Mouse (Mus musculus): Measurements from ENCODE around the gene Slc35c2.

Slc35c2 gene

DNA sequence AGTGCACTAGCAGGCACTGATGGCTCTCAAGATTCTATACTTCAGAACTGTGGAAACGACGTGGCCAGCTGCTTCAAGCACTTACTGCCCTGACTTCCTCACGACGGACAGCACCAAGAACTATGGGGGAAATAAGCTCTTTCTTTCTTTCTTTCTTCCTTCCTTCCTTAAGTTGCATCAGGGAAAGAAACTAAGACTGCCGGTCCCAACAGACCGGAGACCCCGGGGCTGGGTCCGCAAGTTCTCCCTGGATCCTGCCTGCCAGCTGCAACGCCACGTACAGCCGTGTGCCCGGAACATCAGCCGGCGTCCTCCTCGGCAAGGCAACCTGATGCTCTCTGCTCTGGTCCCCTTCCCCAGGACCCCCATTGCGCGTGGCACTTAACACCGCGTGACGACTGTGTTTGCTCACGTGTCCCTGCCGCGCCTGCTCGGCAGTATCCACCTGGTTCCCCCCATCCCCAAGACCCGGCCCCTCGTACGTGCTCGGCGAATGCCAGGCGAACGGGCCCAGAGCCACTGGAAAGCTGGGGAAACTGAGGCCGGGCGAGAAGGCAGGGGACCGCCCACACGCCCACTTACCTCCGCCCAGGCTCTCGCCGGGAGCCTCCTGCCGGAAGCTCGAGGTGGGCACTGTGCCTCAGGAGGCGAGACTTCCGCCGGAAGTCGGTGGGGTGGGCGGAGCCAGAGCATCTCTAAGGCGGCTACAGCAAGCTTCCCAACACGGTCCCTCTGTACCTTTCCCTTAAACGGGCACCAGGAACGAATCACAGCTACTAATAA, at the start of gene Slc35c2:
Slc35c2 (minus strand) TSS at position 668 of the 783 bp plus-strand sequence.
- peak; percentile 88 for DNase-seq (ENCODE audit: low spot score)

DNA sequence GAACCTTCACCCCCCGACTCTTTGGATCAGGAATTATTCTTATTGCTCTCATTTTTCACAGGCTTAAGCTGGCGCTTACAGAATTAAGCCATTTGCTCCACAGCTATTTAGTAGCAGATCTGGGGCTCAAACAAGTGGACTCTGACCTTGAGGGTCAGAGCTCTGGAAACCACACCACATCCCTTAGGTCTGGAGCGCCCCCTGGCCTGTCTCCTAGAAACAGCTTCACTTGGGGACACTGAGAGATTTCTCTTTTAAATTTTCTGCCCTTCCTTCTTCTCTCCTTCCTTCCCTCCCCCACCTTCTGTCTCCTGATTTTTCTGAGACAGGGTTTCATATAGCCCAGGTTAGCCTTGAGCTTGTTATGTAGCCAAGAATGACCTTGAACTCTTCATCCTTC, 49.5 kb upstream of the Slc35c2 start:
- DNase-seq (ENCODE audit: low spot score), result peak; percentile 45

DNA sequence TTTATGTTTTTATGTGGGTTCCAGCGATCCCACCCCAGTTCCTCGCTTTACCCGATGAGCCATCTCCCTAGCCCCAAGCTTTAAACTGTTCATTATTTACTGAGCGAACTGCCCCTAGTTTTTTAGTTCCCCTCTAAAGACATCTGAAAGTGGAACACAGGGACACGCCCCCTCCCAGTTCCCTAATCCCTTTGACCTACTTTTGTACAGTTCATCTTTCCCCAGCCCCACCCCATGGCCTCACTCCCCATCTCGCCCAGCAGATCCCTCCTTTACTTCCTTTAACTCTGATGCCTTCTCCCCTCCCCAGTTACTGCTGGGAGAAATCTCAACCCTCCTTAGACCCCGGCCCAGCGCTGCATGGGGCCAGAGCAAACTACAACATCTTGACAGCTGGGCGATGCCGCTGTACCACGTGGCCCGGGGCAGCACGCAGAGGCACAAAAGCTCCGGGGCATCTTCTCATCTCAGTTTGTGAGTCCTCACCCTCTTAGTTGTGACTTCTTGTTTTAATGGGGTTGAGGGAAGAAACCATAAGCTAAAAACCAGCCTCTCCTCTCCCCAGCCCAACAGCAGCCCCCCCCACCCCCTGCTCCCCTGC, 45.0 kb upstream of the Slc35c2 start:
- DNase-seq (ENCODE audit: low spot score), result no peak

DNA sequence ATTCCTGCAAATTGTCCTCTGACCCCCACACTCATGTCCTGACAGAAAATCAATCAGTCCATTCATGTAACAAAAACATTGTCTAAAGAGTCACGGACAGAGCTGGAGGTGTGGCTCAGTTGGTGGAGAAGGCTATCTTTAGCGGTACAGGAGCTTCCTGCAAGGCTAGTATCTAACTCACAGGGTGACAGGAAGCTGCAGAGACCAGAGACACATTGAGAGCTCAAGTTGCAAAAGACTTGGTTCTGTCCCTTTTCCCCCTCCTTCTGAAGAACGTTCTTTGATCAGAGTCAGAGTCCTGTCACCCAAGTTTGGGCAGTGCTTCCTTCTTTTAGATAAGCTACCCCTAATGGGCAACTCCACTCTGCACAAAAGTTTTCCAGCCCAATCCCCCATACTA, 42.0 kb upstream of the Slc35c2 start:
- DNase-seq (ENCODE audit: low spot score), result no peak

DNA sequence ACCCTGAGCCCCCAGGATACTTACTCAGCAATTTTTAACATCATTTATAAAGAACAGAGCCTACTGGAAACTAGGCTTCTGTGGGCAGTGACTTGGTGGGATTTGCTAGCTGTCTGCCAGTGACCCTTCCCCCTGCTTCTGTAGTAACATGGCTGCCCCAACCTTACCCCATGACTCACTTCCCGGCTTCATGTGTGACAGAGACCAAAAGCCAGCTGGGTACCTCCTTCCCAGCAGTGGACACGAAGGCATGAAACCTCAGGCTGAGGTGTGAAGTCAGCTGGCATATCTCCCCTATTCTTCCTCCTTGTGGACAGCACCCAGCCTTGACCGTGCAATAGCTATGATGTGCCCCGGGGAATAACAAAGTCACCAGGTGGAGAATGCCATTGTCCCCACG, 41.1 kb upstream of the Slc35c2 start:
- DNase-seq (ENCODE audit: low spot score), result no peak

DNA sequence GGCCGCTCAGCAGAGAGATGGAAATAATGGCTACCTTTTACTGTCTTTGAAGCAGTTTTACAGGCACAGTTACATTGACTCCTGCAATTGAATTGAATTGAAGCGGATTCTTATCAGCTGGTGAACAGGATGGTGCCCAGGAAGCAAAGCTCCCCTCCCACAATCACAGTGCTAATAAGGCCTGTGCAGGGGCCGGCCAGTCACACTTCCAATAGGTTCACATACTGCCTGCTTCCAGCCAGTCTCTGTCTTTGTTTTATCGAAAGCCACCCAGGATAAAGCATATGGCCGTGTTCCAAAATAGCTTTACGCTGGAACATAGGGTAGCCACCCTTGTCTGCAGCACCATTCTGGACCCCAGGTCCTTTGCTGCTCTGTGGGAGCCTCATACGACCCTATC, 39.7 kb upstream of the Slc35c2 start:
- DNase-seq (ENCODE audit: low spot score), result no peak

DNA sequence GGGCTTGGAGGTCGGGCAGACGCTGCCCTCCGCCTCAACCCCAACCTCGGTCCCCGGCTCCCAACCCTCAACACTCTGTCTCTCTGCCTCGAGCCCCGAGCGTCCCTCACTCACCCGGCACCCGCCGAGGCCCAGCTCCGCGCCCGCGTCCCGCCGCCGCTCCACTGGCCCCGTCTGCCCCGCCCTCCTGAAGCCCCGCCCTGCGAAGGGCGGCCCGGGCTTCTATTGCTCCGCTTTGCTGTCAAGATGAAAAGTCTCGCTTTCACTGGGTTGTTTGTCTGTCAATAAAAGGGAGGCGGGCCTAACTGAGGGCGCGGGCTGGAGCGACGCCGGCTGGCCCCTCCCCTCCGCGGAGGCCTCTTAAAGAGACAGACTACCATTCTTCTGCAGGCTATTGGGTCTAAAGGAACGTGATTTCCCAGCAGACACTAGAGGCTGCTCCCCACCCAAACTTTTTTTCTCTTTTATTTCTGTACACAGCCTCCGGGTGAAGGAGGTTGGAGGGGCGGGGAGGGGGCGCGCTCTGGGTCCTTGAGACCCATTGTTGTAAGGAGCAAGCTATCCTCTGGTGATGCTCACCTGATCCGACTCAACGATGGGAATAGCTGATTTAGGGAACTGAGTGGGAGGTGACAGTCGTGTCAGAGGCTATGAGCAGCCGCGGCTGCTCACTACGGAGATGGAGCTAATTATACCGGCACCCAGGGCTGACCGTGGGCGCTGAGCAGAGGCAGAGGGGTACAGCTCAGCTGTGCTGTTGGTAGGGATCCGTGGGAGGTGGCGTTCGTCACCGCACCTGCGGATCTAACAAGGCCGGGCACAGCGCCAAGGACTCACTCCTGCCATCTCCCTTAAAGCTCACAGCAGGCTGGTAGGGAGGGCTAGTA, 38.9 kb upstream of the Slc35c2 start, which contains the start of gene Elmo2:
Elmo2 (minus strand) TSS at position 176 of the 887 bp plus-strand sequence.
- DNase-seq (ENCODE audit: low spot score), result peak; percentile 97

DNA sequence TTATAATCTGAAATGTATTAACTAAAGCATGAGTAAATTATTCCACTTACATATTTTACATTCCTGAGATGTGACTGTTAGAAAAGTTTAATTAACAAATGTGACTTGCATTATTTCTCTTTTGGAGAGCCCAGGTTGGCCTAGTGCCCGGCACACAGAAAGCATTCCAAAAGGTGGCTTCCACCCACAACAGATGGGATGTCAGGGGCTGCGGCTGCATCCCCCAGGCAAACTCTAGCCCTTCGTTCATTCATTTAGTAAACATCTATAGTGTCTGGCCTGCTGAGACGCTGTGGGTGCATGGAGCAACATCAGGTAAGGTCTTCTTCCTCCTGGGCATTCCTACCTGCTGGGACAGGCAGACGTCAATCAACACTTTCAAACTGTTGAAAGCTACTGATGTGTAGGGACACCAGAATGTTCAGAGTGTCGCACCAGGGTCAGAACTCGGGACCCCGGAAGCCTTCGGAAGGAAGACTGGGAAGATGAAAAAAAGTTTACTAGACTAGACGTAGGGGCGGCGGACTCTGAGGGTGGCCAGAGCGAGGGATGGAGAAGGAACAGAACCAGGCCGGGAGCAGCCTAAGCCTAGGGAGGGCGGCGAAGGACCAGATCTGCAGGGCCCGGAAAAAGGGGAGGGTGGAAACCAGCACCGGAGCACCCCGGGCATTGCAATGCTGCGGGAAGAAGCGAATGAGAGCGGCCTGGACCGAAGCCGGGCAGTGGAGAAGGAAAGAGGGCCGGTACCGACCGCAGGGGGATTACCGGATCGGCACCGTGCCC, 38.0 kb upstream of the Slc35c2 start:
- no peak for DNase-seq (ENCODE audit: low spot score)

DNA sequence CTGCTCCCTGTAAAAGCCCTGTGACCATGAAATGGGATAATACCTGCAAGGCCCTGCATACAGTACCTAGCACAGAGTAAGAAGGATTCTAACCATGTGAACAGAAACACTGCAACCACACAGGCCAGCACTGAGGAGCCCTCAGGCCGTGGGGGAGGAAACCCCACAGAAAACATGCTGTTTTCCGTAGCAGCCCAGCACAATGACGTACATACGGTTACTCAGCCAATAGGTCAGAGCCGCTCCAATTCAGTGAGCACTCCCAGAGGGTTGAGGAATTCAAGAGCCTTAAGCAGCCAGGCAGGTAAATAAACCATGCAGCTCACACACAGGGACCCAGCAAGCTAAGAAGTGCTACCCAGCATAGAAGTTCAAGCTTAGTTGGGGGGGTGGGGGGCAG, 36.3 kb upstream of the Slc35c2 start:
- no peak for DNase-seq (ENCODE audit: low spot score)

DNA sequence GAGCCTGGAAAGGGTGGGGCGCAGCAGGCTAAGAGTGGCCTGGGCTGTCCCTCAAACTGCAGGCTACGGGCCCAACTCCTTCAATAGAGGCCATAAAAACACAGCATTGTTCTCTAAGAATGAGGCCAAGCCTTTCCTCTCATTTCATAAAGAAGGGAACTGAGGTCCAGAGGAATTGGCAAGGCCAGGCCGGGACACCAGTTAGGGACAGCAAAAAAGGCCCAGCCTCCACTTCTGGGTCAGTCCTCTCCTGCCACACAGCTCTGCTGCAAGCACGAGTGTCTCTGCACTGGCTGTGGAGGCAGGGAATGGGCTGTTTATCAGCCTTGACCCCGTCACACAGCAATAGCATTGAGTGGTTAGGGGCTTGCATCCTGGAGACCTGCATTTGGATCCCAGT, 35.8 kb upstream of the Slc35c2 start:
- DNase-seq (ENCODE audit: low spot score), result no peak

DNA sequence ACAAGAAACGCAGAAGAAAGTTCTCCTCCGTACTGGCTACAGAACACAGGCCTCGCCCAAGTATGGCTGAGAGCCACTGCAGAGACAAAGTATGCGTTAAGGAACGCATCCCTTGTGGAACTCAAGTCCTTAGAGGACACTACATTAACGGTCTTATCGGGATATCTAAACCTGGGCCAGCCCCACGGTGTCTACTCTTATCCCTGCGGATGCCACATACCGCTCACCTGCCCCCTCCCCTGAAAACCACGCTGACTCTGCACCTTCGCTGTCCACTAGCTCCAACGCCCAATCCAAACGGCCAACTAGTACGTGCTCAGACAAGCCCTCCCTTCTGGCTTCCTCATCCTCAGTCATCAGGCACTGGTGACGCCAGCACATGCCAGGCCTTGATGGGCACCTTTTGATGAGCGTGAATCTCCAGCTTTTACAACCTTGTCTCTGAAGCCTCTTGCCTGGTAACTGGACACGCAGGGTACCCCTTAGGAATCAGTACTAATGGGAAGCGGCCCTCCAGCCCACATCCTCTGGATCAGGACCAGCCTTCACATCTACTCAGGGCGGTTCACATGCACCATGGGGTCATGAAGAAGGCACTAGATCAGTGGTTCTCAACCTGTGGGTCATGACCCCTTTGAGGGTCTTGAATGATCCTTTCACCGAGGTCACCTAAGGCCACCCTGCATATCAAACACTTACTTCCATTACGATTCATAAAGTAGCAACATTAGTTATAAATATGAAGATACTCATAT, 34.5 kb upstream of the Slc35c2 start:
- no peak for DNase-seq (ENCODE audit: low spot score)

DNA sequence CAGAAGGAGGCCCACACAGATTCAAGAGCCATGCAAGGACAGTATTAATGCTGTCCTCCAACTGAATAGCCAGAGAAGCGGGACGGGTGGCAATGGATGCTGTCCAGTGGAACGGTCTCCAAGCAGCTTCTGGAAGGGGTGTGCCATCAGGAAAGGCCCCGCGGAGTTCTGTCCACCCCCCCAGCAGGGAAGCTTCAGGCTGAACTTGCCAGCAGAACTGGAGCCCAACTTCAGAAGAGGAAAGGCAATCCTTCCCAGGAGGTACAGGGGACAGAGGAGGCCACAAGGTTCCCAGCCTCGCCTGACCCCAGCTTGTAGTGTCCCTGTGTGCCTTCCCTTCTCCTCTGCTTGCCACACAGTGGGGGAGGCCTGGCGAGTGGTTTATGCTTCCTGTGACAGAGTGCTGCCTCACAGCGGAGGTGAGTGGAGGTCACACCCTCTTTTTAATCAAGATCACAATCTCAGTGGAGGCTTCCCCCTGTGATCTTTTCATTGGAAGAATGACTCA, 33.8 kb upstream of the Slc35c2 start:
- no peak for DNase-seq (ENCODE audit: low spot score)

DNA sequence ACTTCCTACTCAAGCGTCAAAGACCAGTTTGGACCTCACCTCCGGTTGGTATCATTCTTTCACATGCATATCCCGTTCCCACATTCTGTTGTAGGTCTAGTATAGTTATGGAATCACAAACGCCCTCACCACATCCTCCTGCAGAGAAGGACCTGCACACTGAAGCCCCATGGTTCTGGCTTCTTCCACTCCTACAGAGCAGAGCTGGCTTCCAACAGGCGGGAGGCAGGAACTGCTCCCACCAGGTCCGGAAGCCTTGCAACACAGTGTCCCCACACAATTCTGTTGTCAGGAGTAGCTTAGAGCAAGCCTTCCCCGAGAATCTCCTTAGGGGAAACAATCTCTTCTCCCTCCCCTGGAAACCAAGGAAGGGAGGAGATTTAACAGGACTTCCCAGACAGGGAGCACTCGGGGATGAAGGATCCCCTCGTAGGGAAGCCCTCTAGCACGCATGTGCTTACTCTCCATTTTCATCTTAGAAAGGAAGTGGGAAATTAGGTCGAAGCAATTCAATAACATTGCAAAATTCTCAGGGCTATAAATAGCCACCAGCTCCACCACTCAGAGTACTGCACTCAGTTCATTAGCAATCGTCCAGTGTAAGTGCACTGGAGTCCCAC, 33.0 kb upstream of the Slc35c2 start:
- DNase-seq (ENCODE audit: low spot score), result no peak

DNA sequence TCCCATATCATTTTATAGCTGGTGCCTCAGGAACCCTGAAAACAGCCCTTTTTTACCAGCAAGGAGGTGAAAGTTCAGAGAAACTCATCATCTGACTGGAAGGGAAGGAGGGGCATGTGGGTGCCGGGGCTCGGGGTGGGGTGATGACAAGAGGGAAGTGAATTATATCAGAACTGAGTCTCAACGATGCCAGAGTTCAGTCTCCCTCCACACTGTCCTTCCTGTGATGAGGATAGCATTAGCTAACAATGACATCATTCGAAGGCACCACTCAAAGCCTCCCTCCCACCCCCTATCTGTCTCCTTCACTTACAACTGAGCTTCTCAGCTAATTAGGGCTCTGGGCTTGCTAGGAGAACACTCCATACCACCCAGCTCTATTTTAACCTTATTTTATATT, 31.8 kb upstream of the Slc35c2 start:
- no peak for DNase-seq (ENCODE audit: low spot score)

DNA sequence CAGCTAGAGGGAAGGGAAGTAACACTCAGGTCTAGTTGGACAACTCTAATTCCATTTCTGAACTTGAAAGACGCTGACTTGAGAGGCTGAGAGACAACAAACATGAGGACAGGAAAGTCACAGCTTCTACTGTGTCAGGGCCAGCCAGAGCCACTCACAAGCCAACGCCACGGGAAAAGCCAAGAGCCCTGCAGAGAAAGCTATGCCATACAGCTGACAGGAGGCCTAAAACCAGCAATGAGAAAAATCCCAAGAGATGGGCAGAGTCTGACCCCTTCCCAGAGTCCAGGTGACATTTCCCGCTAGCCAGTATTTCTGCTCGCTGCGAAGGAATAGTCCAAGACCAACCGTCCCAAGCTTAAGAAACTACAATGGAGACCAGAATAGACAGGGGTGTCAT, 31.3 kb upstream of the Slc35c2 start:
- no peak for DNase-seq (ENCODE audit: low spot score)

DNA sequence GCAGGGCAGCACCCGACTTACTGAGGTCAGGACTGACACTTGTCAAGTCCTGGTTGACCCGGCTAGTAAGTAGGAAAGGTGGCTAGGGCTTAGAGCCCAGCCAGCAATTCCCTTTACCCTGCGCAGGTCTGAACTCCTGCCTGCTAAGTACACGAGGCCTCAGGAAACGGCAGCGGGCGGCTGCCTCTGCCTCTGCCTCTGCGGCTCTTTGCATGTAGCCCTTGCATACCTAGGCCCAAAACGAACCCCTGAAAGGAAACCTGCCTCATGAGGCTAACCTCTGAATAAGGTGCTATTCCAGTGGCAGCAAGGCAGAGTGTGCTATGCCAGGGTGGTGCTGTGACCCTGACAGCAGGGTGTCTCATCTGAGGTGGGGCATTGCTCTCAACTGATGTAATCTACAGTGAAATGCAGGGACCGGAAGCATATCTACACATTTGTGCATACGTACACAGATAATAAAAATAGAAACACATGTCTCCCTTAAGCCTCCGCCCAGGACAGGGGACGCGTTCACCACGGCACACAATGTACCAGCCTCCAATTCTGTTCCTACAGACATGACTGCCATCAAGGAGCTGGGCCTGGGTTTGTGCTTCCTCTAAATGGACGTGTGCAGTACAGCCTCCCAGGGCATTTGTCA, 30.1 kb upstream of the Slc35c2 start:
- DNase-seq (ENCODE audit: low spot score), result no peak

DNA sequence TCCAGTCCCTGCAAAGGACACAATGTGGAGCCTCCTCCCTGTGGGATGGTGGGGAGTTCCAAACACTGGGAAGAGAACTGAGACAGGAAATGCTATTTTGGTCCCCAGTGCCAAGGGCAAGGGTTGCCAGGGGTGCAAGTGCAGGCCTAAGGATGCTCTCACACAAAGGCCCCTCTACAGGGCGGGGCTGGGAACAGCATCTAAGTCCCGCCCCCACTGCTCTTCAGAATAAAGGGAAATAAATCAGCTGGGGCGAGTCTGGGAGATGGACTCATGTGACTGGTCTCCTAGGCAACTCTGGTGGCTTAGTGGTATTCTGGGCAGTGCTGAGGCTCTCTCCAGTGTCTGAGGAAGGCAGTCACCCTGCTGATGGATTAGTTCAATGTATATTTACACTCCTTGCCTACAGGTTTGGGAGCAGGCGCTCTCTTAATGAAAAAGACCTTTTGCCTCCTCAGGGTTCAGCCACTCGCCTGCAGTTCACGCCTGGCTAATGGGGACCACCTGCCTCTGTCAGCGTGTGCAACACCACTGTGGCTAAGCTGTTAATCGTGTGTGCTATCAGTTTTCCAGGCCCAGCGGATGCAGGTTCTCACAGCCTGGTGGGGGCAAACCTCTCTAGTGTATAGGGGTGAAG, 29.3 kb upstream of the Slc35c2 start:
- DNase-seq (ENCODE audit: low spot score), result peak; percentile 41

DNA sequence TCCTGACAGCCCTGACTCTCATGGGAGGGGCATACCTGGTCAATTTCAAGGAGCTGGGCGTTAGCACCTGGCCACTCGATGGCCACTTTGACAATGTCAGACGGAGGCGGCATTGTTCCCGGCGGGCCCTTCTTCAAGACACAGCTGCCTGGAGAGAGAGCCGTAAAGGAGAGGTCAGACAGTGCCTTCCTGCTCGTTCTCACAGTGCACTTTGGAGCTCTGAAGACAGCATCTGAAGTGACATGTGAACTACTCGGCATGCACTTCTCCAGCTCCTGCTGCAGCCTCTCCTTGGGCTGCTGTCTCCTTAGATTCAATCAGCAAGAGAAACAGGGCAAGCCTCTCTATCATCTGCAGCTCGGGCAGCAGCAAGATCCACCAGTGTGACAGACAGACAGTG, 28.5 kb upstream of the Slc35c2 start:
- no peak for DNase-seq (ENCODE audit: low spot score)

DNA sequence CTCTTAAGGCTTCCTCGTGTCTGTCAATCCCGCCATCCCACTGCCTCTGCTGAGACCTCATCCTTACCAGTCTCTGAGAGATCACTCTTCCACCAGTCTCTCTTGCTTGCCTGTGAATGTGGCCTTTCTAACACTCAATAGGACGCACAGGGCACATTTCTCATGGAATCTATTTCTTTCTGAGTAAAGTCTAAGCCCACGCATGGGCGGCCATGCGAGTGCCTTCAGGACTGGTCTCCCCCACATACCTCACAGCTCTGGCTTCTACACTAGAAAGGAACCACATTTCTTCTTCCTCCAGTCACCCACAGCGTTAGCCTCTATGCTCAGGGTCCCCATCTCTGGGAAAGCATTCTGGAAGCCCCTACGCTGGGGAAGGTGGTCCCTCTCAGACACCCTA, 26.5 kb upstream of the Slc35c2 start:
- no peak for DNase-seq (ENCODE audit: low spot score)

DNA sequence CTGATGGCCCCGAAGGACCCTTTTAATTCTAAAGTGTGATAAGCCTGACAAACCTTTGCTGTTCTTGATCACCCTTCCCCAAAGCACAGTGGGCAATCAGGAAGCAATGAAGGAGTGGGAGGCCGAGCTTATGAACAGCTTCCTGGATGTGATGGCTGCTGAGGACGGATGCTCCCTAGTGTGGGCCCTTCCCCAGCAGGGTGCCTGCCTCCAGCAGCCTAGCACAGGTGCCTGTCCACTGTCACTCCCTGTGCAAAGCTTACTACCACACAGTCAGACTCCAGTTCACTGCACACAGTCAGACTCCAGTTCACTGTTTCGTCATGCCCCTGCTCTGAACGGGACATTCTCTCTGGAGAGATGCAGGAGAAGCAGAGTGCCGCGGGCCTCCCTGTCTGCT, 24.7 kb upstream of the Slc35c2 start:
- no peak for DNase-seq (ENCODE audit: low spot score)
